Mouse (Mus musculus): Measurements from ENCODE around the gene Crtc2. TPM values are rescaled to one million over a fixed set of nuclear protein-coding genes. Genes with fewer than 3 reads are reported as not detected.
"Not testable (repeated sequence)": the region's sequence is repeated elsewhere in the genome, so short reads cannot be mapped to it uniquely, and the experiment has no call there.

Gene Crtc2
- total RNA-seq, 2 experiments from 2014 or later, result 29.6 to 31.4 TPM

DNA sequence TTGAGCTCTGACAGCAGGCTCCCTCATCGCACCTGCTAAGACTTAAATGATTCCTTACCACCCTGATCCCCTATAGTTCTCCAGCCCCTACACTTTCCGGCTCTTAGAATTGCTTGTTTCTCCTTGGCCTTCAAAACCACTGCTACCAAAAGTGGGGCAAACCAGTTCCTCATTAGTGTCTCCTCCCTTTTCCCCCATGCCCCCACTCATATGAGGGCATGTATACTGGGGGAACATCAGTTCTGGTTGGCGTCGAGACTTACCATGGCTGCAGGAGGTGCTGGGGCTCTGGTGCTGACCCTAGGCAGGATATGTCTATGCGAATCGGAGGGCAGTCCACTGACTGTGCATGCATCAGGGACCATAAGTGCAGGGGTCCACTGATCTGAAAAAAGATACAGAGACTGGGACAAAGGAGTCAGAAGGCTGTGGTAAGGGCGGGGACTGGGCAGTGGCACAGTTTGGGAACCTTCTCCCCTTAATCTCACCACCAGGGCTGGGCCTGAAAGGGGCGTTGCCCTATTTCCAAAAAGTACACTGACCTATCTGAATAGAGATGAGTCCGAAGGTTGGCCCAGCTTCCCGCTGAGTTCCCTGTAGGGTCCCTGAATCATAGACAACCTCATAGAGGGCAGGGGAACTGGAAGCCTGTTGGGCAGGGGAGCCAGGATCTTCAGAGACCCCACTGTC, 12.1 kb upstream of the Crtc2 start:
- intact Hi-C loops (cut with DNase I), result no loop called here
- DNase-seq, result no peak

DNA sequence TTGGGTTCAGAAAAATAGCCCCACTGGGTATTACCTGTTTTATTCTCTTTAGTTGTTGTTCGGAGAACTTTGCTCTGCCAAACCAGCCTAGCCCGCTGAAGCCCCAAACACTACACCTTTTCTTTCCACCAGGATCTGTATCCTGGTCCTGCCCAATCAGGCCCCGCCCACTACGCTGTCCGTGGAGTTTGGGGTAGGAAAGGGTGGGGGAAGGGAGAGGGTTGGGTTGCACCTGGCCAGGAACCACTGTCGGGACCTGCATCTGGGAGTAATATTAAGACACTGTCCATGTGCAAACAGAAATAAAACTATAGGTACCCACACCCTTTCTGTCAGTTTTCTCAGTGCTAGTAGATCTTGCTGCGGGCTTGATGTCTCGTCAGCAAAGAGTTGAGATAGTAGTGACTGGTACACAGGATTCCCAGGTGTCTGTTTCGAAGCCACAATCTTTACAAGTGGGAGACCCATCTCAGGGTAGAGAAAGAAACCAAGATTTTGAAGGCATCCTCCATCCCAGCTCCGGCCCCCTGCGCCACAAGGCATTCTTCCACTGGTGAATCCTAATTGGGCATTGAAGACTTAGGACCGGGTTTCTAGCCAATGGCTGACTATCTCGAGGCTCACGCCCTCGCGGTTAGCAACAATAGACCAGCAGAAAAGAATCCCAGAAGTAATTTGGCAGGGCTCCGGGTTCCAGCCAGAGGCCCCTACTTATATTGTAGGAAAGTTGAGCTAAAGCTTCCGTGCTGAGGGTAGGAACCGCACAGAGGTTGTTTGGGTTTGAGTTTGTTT, 10.8 kb upstream of the Crtc2 start, which contains the start of gene Creb3l4:
Creb3l4 (minus strand) TSS at position 529 of the 792 bp plus-strand sequence.
- DNase-seq, result peak; percentile 31
- intact Hi-C loops (cut with DNase I), result no loop called here

DNA sequence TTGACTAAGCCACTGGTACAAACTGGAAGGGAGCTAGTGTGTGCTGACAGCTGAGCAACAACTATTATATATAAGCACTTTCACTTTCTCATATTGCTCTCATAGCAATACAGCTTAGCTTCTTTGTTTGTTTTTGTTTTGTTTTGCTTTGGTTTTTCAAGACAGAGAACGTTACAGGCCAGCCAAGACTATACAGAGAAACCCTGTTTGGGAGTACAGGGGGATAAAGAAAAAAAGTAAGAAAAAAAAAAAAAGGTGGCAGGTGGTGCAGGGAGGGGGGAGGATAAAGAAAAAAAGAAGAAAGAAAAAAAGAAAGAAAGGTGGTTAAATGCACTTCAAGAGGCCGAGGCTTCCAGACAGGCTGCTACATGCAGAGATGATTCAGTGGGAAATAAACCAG, 8.6 kb upstream of the Crtc2 start:
- intact Hi-C loops (cut with DNase I), result no loop called here
- DNase-seq, result no peak

DNA sequence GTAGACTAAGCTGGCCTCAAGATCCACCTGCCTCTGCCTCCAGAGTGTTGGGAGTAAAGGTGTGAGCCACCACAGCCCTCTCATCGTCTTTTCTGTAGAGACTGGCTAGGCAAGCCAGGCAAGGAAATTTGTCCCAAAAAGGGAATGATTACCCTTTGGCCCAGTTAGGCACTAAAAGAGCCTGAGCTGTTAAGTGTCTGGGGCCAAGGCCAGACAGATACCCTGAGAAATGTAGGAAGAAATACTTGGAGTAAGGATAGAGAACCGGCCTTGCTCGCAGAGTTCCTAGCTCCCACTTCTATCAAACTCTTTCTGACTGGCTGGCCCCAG, 6.4 kb upstream of the Crtc2 start:
- intact Hi-C loops (cut with DNase I), result no loop called here
- no peak for DNase-seq

DNA sequence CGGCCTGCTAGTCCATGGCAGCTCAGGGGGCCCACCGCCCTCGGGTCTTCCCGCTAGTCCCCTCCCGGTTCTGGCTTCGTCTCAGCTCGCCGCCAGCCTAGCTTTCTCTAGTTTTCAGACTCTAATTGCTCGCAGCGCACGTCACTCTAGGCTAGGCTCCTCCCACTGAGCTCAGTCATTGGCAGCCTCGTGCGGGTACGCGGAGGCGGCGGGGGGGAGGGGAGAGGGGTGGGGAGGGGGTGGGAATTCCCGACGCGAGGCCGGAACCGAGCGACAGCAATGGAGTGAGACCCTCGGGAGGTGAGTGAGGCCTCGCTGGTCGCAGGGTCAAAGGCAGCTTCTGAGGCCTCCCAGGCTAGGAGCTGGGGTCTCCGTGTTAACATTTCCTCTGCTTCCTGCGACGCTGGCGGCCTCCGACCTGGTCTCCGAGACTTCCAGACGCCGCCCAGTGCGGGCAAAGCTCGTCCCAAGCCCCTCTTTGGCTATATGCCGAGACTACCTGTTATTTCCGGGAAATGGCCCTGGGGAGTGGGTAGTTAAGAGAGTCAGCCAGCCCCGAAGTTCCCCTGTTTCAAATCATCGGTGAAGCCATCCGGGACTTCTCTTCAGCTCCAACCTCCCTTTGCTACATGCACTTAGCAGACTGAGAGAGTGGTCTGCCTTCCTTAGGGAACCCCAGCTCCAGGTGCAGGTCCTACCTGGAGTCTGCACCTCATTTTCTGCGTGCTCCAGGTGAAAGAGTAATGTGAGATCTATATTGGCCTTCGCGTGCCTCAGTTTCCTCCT, 5.8 kb upstream of the Crtc2 start, which contains the start of gene Slc39a1:
Slc39a1 (plus strand) TSS at position 213 of the 786 bp plus-strand sequence.
- intact Hi-C loops (cut with DNase I), result no loop called here
- peak; percentile 96 for DNase-seq

DNA sequence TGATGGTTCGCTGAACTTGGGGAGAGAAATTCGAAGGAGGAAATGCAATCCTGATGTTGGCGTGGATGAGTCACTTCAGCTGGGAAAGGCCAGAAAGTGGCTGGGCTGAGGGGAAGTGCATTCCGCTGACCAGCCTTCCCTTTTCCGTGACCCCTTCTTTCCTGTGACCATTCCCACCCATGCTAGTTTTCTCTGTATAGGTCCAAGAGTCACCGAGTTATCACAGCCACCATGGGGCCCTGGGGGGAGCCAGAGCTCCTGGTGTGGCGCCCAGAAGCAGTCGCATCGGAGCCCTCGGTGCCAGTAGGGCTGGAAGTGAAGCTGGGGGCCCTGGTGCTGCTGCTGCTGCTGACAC, 5.2 kb upstream of the Crtc2 start:
- intact Hi-C loops (cut with DNase I), result no loop called here
- no peak for DNase-seq

DNA sequence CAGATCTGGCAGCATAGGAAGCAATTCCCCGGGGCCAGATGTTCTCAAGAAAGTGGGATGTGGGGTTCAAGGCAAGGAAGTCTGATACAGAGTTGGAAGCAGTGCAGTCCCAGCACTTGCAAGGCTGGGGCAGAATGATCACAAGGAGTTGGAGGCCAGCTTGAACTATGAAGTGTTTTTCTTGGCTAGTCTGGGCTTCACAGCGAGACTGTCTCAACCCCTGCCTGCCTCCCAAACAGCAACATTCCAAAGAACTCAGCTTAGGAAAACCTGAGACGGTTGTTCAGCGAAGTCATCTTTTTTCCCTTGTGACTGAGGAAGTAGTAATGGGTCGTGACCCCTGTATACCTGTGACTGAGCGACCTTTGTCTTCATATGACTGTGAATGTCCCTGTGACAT, 3.2 kb upstream of the Crtc2 start:
- DNase-seq, result no peak
- intact Hi-C loops (cut with DNase I), result no loop called here

DNA sequence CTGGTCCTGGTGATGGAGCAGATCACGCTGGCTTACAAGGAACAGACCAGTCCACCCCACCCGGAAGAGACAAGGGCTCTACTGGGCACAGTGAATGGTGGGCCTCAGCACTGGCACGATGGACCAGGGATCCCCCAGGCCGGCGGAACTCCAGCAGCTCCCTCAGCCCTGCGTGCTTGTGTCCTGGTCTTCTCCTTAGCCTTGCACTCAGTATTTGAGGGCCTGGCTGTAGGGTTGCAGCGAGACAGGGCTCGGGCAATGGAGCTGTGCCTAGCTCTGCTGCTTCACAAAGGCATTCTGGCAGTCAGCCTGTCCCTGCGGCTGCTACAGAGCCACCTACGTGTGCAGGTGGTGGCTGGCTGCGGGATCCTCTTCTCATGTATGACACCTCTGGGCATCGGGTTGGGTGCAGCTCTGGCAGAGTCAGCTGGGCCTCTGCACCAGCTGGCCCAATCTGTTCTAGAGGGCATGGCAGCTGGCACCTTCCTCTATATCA, 2.2 kb upstream of the Crtc2 start:
- DNase-seq; intact Hi-C loops (cut with DNase I): not testable (repeated sequence)

DNA sequence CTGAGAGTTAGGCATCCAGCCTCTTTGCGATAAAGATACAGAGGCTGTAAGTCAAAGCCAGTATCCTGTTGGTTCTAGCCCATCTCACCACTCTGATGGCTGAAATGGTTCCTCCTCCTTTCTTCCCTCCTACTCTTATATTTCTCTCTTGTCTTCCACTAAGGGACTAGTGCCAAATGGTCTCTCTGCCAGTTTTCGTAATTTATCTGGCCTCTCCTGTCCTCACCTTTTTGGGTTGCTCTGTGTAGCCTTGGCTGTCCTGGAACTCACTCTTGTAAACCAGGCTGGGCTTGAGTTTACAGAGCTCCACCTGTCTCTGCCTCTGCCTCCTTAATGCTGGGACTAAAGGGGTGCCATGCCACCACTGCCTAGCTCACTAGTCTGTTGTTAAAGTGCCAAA, 1.3 kb upstream of the Crtc2 start:
- intact Hi-C loops (cut with DNase I); DNase-seq: not testable (repeated sequence)

DNA sequence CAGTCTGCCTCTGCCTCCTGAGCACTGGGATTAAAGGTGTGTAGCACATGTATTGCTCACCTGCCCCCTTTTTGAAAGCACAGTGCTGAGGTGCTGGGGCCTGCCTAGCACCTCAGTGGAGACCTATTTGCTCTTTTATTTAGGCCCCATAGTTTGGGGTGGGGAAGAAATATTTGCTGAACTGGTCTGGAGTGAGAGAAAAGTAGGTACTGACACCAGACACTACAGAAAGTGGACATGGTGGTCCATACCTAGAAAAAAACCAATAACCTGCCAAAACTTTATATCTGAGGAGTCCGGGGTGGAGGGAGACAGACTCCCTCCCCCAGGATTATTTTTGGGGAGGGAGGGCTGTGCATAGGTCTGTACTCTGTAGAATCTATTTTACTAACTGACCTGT, 789 bp upstream of the Crtc2 start:
- DNase-seq; intact Hi-C loops (cut with DNase I): not testable (repeated sequence)

DNA sequence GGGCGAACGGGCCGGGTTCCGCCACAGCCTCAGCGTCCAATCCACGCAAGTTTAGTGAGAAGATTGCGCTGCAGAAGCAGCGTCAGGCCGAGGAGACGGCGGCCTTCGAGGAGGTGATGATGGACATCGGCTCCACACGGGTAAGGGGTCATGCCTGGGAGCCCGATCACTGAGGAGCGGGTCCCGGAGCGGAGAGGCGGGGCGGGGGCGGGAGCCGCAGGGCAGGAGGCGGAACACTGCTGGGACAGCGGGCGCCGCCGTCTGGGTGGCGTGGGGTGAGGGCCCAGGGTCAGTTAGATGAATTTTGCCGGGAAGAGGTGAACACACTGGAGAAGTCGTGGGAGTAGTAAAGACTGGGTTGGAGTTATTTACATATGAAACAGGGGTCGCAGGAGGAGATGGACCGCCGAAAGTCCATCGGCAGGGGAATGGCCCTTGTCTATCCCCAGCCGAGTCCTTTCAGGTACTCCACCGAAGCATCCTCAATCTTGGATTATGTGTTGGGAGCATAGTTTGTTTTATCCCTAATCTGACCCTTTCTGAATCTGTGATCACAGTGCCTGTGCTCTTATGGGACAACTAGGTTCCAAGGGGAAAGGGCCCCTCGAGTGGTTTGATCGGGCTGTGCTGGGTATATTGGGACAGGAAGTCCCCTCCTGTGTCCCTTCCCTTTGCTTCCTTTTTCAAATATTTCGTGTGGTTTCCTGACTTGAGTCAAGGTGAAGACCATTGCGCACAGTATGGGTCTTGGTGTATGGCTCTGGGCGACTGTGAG, 643 bp downstream of the Crtc2 start:
- intact Hi-C loops (cut with DNase I), result no loop called here
- no peak for DNase-seq

DNA sequence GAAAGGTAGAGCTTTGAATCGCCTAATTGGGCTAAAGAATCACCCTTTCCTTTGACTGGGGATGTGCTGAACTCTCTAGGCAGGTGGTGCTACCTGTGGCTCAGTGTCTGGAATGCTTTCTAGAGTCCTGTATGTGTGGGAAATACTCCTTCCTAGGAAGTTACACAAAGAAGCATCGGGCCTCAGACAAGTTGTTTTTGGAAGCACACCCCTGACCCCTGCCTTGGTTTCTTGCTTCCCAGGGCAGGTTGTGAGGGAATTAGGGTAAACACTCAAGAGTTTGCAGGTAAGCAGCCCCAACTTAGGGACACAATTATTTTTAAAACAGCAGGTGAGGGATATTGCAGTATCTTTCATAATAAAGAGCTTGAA, 1.2 kb downstream of the Crtc2 start:
- no peak for DNase-seq
- intact Hi-C loops (cut with DNase I), result no loop called here

DNA sequence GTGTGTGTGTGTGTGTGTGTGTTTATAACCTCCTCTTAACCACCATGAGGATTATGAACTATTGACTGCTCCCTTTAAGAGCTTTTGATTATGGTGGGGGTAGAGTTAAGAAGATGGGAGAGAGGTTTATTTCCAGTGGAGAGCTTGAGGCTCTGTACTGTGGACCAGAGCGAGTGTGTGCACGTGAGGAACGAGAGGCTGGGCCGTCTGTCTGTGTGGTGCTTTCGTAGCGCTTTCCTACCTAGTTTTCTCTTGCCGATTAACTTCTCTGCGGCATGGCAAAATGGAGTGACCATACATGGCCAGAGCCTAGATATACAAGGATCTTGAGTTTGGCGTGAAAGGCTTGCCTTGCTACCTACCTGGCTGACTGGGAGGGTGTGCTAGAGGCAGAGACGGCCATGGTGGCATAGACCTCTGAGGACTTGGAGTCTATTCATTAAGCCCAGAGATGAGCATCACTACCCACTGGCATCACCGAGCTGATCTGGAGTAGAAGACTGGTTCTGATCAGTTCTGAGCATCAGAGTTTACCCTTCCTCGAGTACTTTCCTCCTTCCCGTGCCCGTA, 1.9 kb downstream of the Crtc2 start:
- DNase-seq, result no peak
- intact Hi-C loops (cut with DNase I), result no loop called here

DNA sequence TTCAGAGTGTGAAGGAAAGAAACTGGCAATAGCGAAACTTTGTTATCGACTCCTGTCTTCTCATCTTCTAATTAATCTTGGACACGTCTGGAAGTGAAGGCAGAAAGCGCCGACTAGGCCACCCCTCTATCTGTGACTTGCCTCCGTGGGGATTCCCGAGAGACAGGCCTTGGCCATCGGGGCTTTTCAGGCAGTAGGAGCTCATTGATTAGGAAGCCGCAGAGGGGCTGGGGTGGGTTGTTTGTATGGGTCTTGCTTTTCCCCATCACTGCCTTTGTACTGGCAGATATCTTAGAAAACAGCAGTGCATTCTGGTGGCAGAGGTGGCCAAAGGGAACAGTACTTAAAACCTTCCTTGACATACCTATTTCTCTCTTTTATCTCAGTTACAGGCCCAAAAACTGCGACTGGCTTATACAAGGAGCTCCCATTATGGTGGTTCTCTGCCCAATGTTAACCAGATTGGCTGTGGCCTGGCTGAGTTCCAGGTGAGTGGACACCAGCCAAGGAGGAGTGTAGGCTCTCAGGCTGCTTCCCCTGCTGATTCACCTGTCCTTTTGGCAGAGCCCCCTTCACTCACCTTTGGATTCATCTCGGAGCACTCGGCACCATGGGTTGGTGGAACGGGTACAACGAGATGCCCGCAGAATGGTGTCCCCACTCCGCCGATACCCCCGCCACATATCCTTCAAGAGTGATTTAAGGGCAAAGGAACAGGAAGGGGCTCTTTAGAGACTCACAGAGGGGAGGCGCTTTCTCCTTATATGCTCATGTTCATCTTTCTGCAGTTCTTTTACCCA, 3.0 kb downstream of the Crtc2 start:
- DNase-seq, result peak; percentile 80
- intact Hi-C loops (cut with DNase I), result no loop called here

DNA sequence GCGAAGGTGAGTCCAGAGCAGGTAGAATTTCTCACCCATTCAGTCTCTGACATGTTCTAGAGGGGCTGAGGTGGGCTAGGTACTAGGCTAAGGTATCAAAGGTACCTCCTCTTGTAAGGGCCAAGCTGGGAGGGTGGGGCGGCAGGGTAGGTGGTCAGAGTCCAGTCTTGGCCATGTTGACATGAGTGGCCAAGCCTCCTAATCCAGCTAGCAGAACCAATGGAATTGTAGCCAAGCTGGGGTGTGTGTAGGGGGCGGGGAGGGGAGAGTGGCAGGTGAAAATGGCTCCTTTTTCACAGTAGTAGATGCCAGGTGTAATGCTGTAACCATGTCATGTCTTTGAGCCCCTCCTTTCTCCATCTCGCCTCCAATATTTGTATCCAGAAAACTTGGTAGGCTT, 4.6 kb downstream of the Crtc2 start:
- intact Hi-C loops (cut with DNase I), result no loop called here
- no peak for DNase-seq

DNA sequence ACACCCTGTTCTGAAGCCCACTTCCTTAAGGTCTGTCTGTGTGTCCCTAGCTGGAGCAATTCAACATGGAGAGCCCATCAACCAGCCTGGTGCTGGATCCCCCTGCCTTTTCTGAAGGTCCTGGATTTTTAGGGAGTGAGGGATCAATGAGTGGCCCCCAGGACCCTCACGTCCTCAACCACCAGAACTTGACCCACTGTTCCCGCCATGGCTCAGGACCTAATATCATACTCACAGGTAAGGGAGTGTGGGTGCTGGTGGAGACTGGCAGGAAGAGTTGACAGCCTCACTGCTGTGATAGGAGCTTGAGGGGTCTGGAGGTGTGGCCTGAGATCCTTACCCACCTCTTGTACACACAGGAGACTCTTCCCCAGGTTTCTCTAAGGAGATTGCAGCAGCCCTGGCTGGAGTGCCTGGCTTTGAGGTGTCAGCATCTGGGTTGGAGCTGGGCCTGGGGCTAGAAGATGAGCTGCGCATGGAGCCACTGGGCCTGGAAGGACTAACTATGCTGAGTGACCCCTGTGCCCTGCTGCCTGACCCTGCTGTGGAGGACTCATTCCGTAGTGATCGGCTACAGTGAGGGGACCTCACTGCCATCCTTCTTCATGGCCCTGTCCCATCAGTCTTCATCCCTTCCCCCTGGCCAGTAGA, 9.3 kb downstream of the Crtc2 start:
- DNase-seq, result no peak
- intact Hi-C loops (cut with DNase I), result no loop called here

DNA sequence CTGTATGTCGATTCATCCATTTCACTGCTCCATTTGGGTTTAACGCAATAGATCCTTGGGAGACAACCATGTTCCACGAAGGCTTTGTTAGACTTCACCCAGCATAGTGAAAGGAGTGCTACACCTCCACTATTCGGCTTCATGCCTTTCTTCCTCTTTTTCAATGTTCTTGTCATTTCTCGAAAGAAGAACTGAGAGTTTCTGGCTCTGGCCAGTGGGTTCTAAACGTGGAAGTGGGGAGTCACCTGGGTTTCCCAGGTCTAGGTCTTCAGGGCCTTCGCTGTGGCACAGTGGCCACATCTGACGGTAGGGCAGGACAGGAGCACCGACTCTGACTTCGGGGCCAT, 10.7 kb downstream of the Crtc2 start:
- intact Hi-C loops (cut with DNase I), result no loop called here
- no peak for DNase-seq

DNA sequence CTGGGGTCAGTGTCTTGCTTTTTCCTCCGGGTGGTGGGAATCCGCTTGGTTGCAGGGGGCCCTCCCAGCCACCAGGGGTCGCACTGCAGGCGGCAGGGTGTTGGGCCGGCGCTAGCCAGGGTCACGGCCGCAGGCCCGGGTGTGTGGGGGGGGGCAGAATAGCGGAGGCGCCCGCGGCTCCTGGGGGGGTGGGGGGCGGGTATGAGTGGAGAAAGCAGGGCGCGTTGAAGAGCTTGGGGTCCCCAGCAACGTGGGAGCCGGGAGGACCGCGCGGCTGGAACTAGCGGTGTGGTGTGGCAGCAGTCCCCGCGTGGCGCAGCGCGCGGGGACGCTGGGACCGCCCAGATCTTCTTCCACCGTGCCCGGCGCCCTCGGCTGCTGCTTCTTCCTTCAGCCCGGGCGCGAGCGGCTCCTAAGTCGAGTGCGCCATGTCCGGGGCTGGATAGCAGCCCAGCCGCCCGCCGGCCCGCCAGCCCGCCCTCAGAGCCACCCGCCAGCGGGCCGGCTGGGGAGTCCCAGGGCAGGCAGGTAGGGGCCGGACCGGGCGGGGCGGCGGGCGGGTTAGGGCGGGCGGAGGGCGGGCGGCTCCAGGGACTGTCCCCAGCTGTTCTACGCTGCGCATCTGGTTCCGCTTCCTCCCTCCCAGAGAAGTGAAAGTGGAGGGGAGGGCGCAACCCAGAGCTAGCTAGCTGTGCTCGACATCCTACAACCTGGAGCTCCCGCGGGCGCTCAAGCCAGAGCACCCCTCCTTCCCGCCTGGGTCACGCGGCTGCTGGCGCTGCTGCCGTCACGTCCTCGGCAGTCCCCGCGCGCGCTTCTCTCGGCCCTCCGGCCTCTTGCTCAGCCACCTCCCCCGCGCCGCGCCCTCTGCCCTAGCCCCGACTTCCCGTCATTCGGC, 11.3 kb downstream of the Crtc2 start, which contains the start of gene Dennd4b:
Dennd4b (plus strand) TSS at position 152 of the 898 bp plus-strand sequence.
- intact Hi-C loops (cut with DNase I), result no loop called here
- DNase-seq, result peak; percentile 93
